Comparison of ENCODE assay signal across 27 mouse cellular contexts in the genomic region with DNA sequence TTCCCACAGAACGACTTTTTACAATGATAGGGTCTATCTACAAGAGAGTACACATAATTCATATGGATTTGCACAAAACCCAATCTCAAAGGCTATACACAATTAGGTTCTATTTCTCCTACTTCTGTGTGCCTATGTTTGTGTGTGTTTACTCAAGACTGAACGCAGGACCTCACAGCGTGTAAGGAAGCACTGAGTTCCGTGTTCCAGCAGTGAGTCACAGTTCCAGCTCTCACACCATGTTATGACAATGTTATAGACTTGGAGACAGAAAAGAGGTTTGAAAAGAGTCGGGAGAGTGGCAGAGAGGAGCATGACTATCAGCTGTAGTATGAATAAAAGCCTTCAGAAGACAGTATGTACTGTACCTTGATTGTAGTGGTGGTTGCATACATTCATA. TPM values are rescaled to one million over a fixed set of nuclear protein-coding genes. Genes with fewer than 3 reads are reported as not detected.
"Had no signal": no experiment of that assay in that cellular context is flagged by ENCODE, and none has a peak within 500 bp of the region (broad histone marks: within the 10 kb centered on the region; RNA-seq: fewer than 3 reads in every experiment).

No protein-coding gene starts in this region.

- H3K4me1 ChIP-seq: embryonic facial prominence, embryonic 10.5 days; embryonic facial prominence, embryonic 12.5 days; embryonic facial prominence, embryonic 13.5 days; embryonic facial prominence, embryonic 15.5 days; forebrain, embryonic 10.5 days; forebrain, embryonic 12.5 days; forebrain, embryonic 13.5 days; forebrain, embryonic 15.5 days had no signal

- ATAC-seq: forebrain, embryonic 13.5 days; forebrain, embryonic 14.5 days; forebrain, embryonic 15.5 days; forebrain, embryonic 16.5 days; forebrain, postnatal 0 days had no signal

- H3K4me3 ChIP-seq: embryonic facial prominence, embryonic 10.5 days; embryonic facial prominence, embryonic 12.5 days; embryonic facial prominence, embryonic 13.5 days; embryonic facial prominence, embryonic 15.5 days; erythroblast, embryonic 14.5 days; forebrain, embryonic 10.5 days; forebrain, embryonic 12.5 days; forebrain, embryonic 13.5 days; forebrain, embryonic 15.5 days; gastrocnemius, adult 2 months; heart, adult 2 months had no signal

- H3K27ac ChIP-seq: embryonic facial prominence, embryonic 10.5 days; embryonic facial prominence, embryonic 12.5 days; embryonic facial prominence, embryonic 13.5 days; embryonic facial prominence, embryonic 15.5 days; forebrain, embryonic 10.5 days; forebrain, embryonic 12.5 days; forebrain, embryonic 13.5 days; forebrain, embryonic 15.5 days; gastrocnemius, adult 2 months; heart, adult 2 months had no signal

- H3K9ac ChIP-seq: embryonic facial prominence, embryonic 12.5 days; embryonic facial prominence, embryonic 13.5 days; embryonic facial prominence, embryonic 15.5 days; forebrain, embryonic 12.5 days; forebrain, embryonic 13.5 days; forebrain, embryonic 15.5 days; forebrain, postnatal 0 days had no signal

- H3K4me2 ChIP-seq: embryonic facial prominence, embryonic 12.5 days; embryonic facial prominence, embryonic 13.5 days; embryonic facial prominence, embryonic 15.5 days; forebrain, embryonic 12.5 days; forebrain, embryonic 13.5 days; forebrain, embryonic 15.5 days had no signal

- H3K27me3 ChIP-seq: embryonic facial prominence, embryonic 12.5 days; embryonic facial prominence, embryonic 13.5 days; embryonic facial prominence, embryonic 15.5 days; forebrain, embryonic 12.5 days; forebrain, embryonic 13.5 days; forebrain, embryonic 15.5 days had no signal

- H3K9me3 ChIP-seq: embryonic facial prominence, embryonic 10.5 days; embryonic facial prominence, embryonic 12.5 days; embryonic facial prominence, embryonic 13.5 days; embryonic facial prominence, embryonic 15.5 days; forebrain, embryonic 10.5 days; forebrain, embryonic 12.5 days; forebrain, embryonic 13.5 days; forebrain, embryonic 15.5 days had no signal

- DNase-seq: cerebellum, adult 2 months; cerebellum, adult 8-10 months; cerebellum, adult 9-10 months; cerebellum, adult 9-11 months; cerebellum, postnatal 10 days; cerebellum, postnatal 14 days; cerebellum, postnatal 25 days; cerebellum, postnatal 36 days; embryo, embryonic 11 days; forebrain, postnatal 0 days; gastrocnemius, adult 2 months; gastrocnemius, postnatal 14 days; gastrocnemius, postnatal 25 days; gastrocnemius, postnatal 36 days; heart, adult 18-20 months; heart, adult 2 months had no signal

RNA-seq across cellular contexts. Expression of a gene that starts 42.1 kb away (rescaled TPM):
- polyA plus RNA-seq: erythroblast, embryonic 14.5 days had no signal
